Mouse (Mus musculus): ENCODE results near the gene Atp2b4.
"Not testable (repeated sequence)": the region's sequence is repeated elsewhere in the genome, so short reads cannot be mapped to it uniquely, and the experiment has no call there.

The Atp2b4 gene

GRCm38 (mm10) chr1:133744609-133745008, 56.2 kb downstream of the Atp2b4 start:
- peak; percentile 33 for DNase-seq

GRCm38 (mm10) chr1:133742517-133742916, 58.3 kb downstream of the Atp2b4 start:
- DNase-seq: no peak

- DNase-seq: peak; percentile 23
Measured at GRCm38 (mm10) chr1:133741881-133742434, 58.9 kb downstream of the Atp2b4 start.

- DNase-seq: no peak
Measured at GRCm38 (mm10) chr1:133741171-133741570, 59.7 kb downstream of the Atp2b4 start.

GRCm38 (mm10) chr1:133736664-133737063, 64.2 kb downstream of the Atp2b4 start:
- DNase-seq: no peak

GRCm38 (mm10) chr1:133735995-133736652, 64.7 kb downstream of the Atp2b4 start:
- DNase-seq: no peak

GRCm38 (mm10) chr1:133732814-133733213, 68.0 kb downstream of the Atp2b4 start:
- DNase-seq: no peak

GRCm38 (mm10) chr1:133728339-133728738, 72.5 kb downstream of the Atp2b4 start:
- no peak for DNase-seq

- no peak for DNase-seq
Measured at GRCm38 (mm10) chr1:133720342-133720741, 80.5 kb downstream of the Atp2b4 start.

GRCm38 (mm10) chr1:133718786-133719185, 82.1 kb downstream of the Atp2b4 start:
- DNase-seq: no peak

GRCm38 (mm10) chr1:133718296-133718695, 82.5 kb downstream of the Atp2b4 start:
- DNase-seq: no peak

GRCm38 (mm10) chr1:133716464-133716863, 84.4 kb downstream of the Atp2b4 start:
- peak; percentile 32 for DNase-seq

- no peak for DNase-seq
Measured at GRCm38 (mm10) chr1:133715191-133715590, 85.7 kb downstream of the Atp2b4 start.

GRCm38 (mm10) chr1:133713009-133713370, 87.9 kb downstream of the Atp2b4 start:
- DNase-seq: no peak

GRCm38 (mm10) chr1:133712288-133713008, 88.4 kb downstream of the Atp2b4 start:
- no peak for DNase-seq

GRCm38 (mm10) chr1:133711376-133711775, 89.5 kb downstream of the Atp2b4 start:
- DNase-seq: no peak

GRCm38 (mm10) chr1:133710895-133711294, 89.9 kb downstream of the Atp2b4 start:
- no peak for DNase-seq

GRCm38 (mm10) chr1:133709292-133709691, 91.5 kb downstream of the Atp2b4 start:
- no peak for DNase-seq

GRCm38 (mm10) chr1:133701824-133702223, 99.0 kb downstream of the Atp2b4 start:
- DNase-seq: not testable (repeated sequence)

- no peak for DNase-seq
Measured at GRCm38 (mm10) chr1:133697935-133698620, 102.8 kb downstream of the Atp2b4 start.

GRCm38 (mm10) chr1:133695901-133696300, 104.9 kb downstream of the Atp2b4 start:
- peak; percentile 87 for DNase-seq

- DNase-seq: peak; percentile 32
Measured at GRCm38 (mm10) chr1:133694876-133695275, 106.0 kb downstream of the Atp2b4 start.

- peak; percentile 41 for DNase-seq
Measured at GRCm38 (mm10) chr1:133694301-133694700, 106.5 kb downstream of the Atp2b4 start.
